Mouse (Mus musculus) forebrain, embryonic 14.5 days (tissue): ENCODE measurements around the gene Ctbs. TPM values are rescaled to one million over a fixed set of nuclear protein-coding genes. Genes with fewer than 3 reads are reported as not detected.
A peak's percentile ranks its signal among the peaks of the same experiment; 100 is the strongest.

Experiments
- ATAC-seq: fragments of 200-750 bp; cut with Nextera tagmentation; 2 replicates; pipeline ENCODE4 v1.8.0; 2017; ENCODE audit warnings: mild to moderate bottlenecking, moderate library complexity
- DNase-seq: peaks from one replicate; pipeline ENCODE4 v3.0.0-alpha.2; 2015; ENCODE audit warnings: low spot score
- H3K27ac ChIP-seq: fragments of 300-500 bp; sonication (generic); 2 replicates; pipeline ENCODE4 v1.5.1; 2014; ENCODE audit warnings: low read depth, mild to moderate bottlenecking, control low read depth, low read length, moderate library complexity
- H3K27me3 ChIP-seq: fragments of 300-500 bp; sonication (generic); replicated peaks from 2 replicates; pipeline ENCODE4 v1.6.1; 2014; ENCODE audit warnings: low read length, control low read depth, mixed read lengths; ENCODE audit not compliant: control insufficient read depth, insufficient read depth
- H3K36me3 ChIP-seq: fragments of 300-500 bp; sonication (generic); 2 replicates; pipeline ENCODE4 v1.6.1; 2014; ENCODE audit warnings: low read length, control low read depth; ENCODE audit not compliant: control insufficient read depth, insufficient read depth
- H3K4me1 ChIP-seq: fragments of 300-500 bp; sonication (generic); 2 replicates; pipeline ENCODE4 v1.6.1; 2014; ENCODE audit warnings: antibody characterized with exemption, low read length, control low read depth; ENCODE audit not compliant: control insufficient read depth, insufficient read depth
- H3K4me2 ChIP-seq: fragments of 300-500 bp; sonication (generic); 2 replicates; pipeline ENCODE4 v1.6.1; 2014; ENCODE audit warnings: mild to moderate bottlenecking, control low read depth, low read length
- H3K4me3 ChIP-seq: fragments of 300-500 bp; sonication (generic); 2 replicates; pipeline ENCODE4 v1.5.1; 2014; ENCODE audit warnings: low read depth, low read length, control low read depth
- H3K9ac ChIP-seq: fragments of 300-500 bp; sonication (generic); 2 replicates; pipeline ENCODE4 v1.6.1; 2014; ENCODE audit warnings: mild to moderate bottlenecking, low read length, control low read depth, moderate library complexity
- H3K9me3 ChIP-seq: fragments of 300-500 bp; sonication (generic); replicated peaks from 2 replicates; pipeline ENCODE4 v1.6.1; 2016; ENCODE audit warnings: low read length, control low read depth, mixed read lengths; ENCODE audit not compliant: control insufficient read depth
- WGBS: fragments of 180-500 bp; shearing (Covaris S2); extraction: QIAGEN DNeasy Blood & Tissue Kit; methylation state at CpG from one replicate; pipeline ENCODE4 v1.1.7; 2014; 5-methylcytosine and 5-hydroxymethylcytosine counted together
- polyA plus RNA-seq: library from polyadenylated mRNA; unstranded; fragments of >200 nt; fragmentation: Nextera tagmentation; extraction: Ambion mirVana; gene quantifications from 2 replicates; pipeline ENCODE4 v1.2.1, GENCODE M21; 2014

Gene Ctbs
- polyA plus RNA-seq, result 4.0 and 5.0 TPM in 2 replicates

DNA sequence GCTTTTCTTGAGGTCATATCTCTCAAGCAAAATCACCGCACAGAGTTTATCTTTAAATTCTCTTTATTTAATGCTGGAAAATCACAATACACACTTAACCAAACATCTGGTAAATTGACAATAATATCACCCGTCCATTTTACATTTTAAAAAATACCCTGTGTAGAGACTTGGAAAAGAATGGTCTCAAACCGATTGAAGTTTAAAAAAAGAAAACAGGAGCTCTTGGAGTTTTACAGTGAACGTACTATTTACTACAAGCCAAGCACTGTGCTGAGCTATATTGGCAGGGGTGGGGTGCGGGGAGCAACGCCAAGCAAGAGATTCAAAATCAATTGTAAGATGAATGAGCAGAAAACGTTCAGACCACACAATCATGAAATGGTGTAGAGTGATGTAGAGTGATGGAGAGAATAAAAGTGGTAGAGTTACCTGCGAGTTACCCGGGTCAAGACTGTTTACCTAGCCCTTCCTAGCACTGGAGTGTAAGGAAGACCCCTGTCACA is at the start of gene Ctbs:
Ctbs (plus strand) TSS at position 51 of the 506 bp plus-strand sequence.
- Histone ChIP-seq H3K27ac (peak within 1 kb of the TSS; percentile 58; the same call in 1 of the 2 replicates), H3K4me3 (peak within 1 kb of the TSS; percentile 46), H3K9ac (peak within 1 kb of the TSS; percentile 70), H3K36me3 (no peaks in the 10 kb centered on the region), H3K9me3 (no peaks in the 10 kb centered on the region), H3K4me2 (peak within 1 kb of the TSS; percentile 81), H3K4me1 (0 out of 2 replicates have a peak, but pooled peaks cover 3% of the 10 kb centered on the region), H3K27me3 (no peaks in the 10 kb centered on the region)
- DNase-seq, result no peak
- 50% methylated on average over 9 of the region's 9 CpGs for WGBS
- ATAC-seq, result no peak

DNA sequence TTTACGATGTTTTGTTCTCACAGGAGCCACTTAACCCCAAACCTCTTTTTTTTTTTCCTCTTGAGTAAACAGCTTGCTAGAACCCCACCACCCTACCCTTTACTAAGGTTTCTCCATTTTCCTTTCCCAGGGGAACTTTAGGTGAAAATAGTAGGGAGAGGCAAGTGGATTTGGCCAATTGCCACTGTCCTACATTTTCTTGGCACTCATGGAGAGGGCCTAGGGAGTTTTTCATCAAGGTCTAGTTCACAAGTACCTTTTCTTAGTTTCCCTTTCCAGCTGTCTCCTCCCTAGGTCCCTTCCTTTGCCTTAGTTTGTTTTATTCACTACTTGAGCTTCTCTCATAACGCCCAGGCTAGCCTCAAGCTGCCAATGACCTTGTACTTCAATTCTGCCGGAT is 45.8 kb upstream of the Ctbs start:
- no peaks in the 10 kb centered on the region for H3K27me3 ChIP-seq
- peak overlapping the region; percentile 76; the same call in 1 of the 2 replicates for H3K27ac ChIP-seq
- peak overlapping the region; percentile 89 for H3K4me2 ChIP-seq
- no peaks in the 10 kb centered on the region for H3K36me3 ChIP-seq
- peak overlapping the region; percentile 97 for H3K4me3 ChIP-seq
- WGBS, result 42% methylated on average over 3 of the region's 3 CpGs
- ATAC-seq, result no peak
- H3K9me3 ChIP-seq, result peaks cover 5% of the 10 kb centered on the region; the same call in 1 of the 2 replicates
- H3K9ac ChIP-seq, result peak overlapping the region; percentile 92
- no peak for DNase-seq
- peaks cover 25% of the 10 kb centered on the region for H3K4me1 ChIP-seq

DNA sequence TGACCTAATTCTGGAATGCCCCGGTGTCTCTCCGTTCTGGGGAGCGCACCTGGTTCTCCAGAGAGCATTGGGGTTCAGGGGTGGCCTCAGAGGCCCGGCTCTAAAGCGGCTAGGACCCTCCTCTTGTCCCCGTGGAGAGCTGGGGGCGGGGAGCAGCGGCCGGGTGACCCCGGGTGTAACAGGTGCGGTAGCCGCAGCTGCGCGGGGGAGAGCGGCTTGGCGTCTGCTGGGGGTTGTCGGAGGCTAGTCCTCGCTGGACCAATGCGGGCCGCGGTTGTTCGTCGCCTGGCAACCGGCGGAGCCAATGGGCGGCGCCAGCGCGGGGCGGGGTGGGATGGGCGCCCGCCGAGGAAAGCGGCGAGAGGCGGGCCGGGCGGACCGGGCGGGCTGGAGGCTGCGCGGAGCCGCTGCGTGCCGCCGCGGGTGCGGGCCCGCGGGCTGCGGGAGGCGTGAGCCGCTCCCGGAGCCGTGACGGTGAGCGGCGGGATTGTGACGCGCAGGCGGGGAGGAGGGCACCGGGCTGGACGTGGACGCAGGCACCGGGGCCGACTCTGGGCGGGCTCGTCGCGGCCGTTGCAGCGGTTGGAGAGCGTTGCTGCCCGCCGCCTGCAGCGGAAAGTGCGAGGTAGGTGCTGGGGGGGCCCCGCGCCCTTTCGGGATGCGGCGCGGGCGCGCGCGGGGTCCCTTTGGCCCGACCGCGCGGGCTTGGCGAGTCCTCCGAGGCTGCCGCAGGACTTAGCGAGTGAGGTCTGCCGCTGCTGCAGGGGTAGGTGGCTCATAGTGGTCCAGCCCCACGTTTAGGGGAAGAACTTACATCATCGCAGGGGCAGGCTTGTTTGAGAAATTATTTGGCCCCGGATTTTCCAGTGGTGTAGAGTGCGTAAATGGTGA is 45.0 kb upstream of the Ctbs start, which contains the start of gene Ssx2ip:
Ssx2ip (plus strand) TSS at position 332 of the 891 bp plus-strand sequence.
- peak within 1 kb of the TSS; percentile 76 for H3K27ac ChIP-seq
- ATAC-seq, result peak; percentile 99
- peak within 1 kb of the TSS; percentile 92 for H3K9ac ChIP-seq
- WGBS, result under 1% methylated on average over 75 of the region's 100 CpGs
- H3K9me3 ChIP-seq, result peaks cover 5% of the 10 kb centered on the region; the same call in 1 of the 2 replicates
- DNase-seq, result peak; percentile 96
- H3K36me3 ChIP-seq, result no peaks in the 10 kb centered on the region
- peak within 1 kb of the TSS; percentile 89 for H3K4me2 ChIP-seq
- H3K4me1 ChIP-seq, result peaks cover 25% of the 10 kb centered on the region
- H3K27me3 ChIP-seq, result no peaks in the 10 kb centered on the region
- H3K4me3 ChIP-seq, result peak within 1 kb of the TSS; percentile 97

DNA sequence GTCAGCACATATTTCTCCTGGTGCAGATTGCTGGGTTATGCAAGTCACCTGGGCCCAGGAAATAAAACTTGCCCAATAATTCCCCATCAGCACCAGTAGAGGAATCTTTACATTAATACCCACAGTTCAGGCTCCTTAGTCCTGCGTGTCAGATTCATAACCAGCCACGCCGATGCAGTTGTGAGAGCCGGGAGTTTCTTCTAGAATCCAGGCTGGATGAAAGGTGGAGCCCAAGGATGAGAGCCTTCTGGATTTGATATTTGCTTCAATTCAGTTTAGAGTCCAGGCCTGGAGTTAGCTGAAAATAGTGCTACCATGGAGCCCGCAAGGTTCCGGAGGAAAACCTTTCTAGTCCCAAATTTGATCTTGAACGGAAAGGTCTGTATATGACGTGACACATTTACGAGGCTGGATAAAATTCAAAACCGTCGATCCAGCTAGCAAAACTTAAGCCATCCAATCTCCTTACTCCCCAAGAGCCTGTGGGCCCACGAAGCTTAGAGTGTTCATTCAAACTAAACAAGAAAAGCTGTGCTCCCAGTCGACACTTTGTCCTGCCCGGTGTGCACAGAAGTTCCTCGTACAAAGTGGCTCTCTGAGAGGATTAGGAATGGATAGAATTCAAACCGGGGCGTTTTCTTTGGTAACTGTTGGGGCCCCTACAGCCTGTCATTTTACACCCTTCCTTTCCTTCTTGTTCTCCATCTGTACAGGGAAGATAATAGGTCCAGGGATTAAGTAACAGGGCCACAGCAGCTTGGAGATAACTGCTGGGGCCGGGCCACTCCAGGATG is 44.2 kb upstream of the Ctbs start:
- DNase-seq, result no peak
- H3K27me3 ChIP-seq, result no peaks in the 10 kb centered on the region
- peak overlapping the region; percentile 89 for H3K4me2 ChIP-seq
- H3K9me3 ChIP-seq, result peaks cover 5% of the 10 kb centered on the region; the same call in 1 of the 2 replicates
- peak overlapping the region; percentile 97 for H3K4me3 ChIP-seq
- peak overlapping the region; percentile 92 for H3K9ac ChIP-seq
- WGBS, result 7% methylated on average over 18 of the region's 18 CpGs
- peak overlapping the region; percentile 76; the same call in 1 of the 2 replicates for H3K27ac ChIP-seq
- H3K4me1 ChIP-seq, result peaks cover 25% of the 10 kb centered on the region
- no peak for ATAC-seq
- no peaks in the 10 kb centered on the region for H3K36me3 ChIP-seq

DNA sequence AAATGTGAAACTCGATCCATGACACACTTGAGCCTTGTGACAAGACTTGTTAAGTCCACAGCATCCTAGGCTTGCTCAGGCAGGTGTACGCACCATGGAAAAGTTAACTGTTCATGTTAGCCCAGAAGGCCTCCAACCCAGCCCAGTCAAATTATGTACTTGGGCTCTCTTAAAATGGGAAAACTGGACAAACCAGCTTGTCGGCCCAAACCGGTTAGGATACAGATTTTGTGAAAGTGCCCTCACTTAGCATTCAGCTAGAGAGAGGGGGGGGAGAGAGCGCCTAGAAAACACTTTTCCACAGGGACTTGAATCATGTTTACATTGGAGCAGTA is 43.6 kb upstream of the Ctbs start:
- Histone ChIP-seq H3K4me2 (peak overlapping the region; percentile 89), H3K4me3 (peak overlapping the region; percentile 97), H3K36me3 (no peaks in the 10 kb centered on the region), H3K9me3 (peaks cover 5% of the 10 kb centered on the region; the same call in 1 of the 2 replicates), H3K27me3 (no peaks in the 10 kb centered on the region), H3K27ac (no peak overlapping the region), H3K4me1 (peaks cover 25% of the 10 kb centered on the region), H3K9ac (peak overlapping the region; percentile 92)
- WGBS, result 21% methylated on average over 5 of the region's 5 CpGs
- ATAC-seq (no peak), DNase-seq (no peak)

DNA sequence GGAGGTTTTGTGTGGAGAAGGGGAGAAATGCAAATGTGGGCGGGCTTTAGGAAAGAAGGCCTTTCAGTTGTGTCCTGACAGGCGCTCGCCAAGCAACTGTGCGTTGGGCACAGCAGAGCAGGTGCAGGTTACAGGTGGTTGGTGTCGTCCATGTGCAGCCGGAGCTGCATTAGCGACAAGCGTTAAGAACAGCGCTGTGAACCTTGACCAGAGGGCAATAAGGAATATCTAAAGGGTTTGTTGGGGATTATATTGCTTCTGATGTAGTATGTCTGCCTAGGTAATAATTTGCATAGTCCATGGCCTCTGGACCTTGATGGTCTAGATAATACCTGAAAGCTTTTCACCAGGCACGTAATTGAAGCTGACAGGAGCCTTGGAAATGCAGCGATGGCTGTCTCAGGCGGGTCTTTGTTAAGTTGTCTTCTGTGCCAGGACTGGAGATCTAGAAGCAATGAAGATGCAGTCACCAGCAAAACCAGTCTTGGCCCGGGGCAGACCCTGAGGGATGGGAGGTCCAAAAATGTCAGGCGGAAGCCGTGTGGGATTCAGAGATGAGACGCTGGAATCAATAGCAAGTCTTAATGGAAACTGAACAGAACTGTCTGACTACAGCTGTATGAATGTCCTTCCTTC is 42.4 kb upstream of the Ctbs start:
- no peak for ATAC-seq
- WGBS, result 86% methylated on average over 16 of the region's 16 CpGs
- peaks cover 32% of the 10 kb centered on the region for H3K4me1 ChIP-seq
- H3K36me3 ChIP-seq, result no peaks in the 10 kb centered on the region
- H3K27me3 ChIP-seq, result no peaks in the 10 kb centered on the region
- H3K4me3 ChIP-seq, result no peak overlapping the region
- no peak for DNase-seq
- no peak overlapping the region for H3K9ac ChIP-seq
- no peak overlapping the region for H3K27ac ChIP-seq
- H3K4me2 ChIP-seq, result peak overlapping the region; percentile 6; the same call in 1 of the 2 replicates
- peaks cover 5% of the 10 kb centered on the region; the same call in 1 of the 2 replicates for H3K9me3 ChIP-seq

DNA sequence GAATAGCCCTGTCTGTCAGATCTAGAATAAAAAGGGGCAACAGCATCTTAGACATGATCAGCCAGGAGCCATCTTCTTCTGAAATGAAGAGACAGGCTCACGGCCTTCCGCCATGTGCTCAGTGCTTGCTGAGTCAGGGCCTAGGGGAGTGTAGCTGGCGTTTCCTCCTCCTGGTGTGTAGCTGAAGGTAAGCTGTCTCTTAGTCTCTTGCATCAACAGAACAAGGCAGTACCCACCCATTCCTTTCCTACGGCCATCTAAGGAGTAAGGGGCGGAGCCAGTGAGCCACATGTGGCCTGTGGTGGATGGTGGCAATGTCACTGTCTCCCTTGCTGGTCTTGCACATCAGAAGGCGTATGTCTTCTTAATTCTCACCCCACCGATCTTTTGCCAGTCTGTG is 39.5 kb upstream of the Ctbs start:
- Histone ChIP-seq H3K4me3 (no peak overlapping the region), H3K36me3 (no peaks in the 10 kb centered on the region), H3K4me1 (peaks cover 28% of the 10 kb centered on the region), H3K27me3 (no peaks in the 10 kb centered on the region), H3K4me2 (no peak overlapping the region), H3K9ac (no peak overlapping the region), H3K9me3 (no peaks in the 10 kb centered on the region), H3K27ac (no peak overlapping the region)
- WGBS, result 88% methylated on average over 7 of the region's 7 CpGs
- DNase-seq, result no peak
- no peak for ATAC-seq

DNA sequence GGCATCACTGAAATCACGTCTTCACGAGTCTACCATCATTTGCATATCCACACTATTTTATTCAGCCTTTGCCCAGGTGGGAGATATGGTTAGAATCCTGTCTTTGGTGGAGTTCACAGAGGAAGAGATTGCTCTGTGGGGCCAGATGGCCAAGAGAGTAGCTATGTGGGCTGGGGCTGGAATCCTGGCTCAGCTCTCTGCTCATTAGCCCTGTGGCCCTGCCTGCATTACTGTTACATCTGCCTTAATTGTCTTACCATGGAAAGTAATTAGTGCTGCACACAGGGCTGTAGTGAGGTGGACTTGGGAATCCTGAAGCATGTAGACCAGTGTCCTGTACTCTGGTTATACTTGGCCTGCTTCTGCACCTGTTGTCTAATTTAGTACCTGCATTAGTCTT is 37.6 kb upstream of the Ctbs start:
- Histone ChIP-seq H3K27ac (no peak overlapping the region), H3K4me1 (peaks cover 9% of the 10 kb centered on the region), H3K4me2 (no peak overlapping the region), H3K9ac (no peak overlapping the region), H3K9me3 (no peaks in the 10 kb centered on the region), H3K27me3 (no peaks in the 10 kb centered on the region), H3K36me3 (no peaks in the 10 kb centered on the region), H3K4me3 (no peak overlapping the region)
- 65% methylated on average over 2 of the region's 2 CpGs for WGBS
- DNase-seq, result peak; percentile 46
- ATAC-seq, result peak; percentile 67; the same call in 1 of the 2 replicates
